Mouse (Mus musculus) stomach, embryonic 15.5 days (tissue): Measurements from ENCODE around the gene Olfr1419. TPM values are rescaled to one million over a fixed set of nuclear protein-coding genes. Genes with fewer than 3 reads are reported as not detected.
"Not testable (repeated sequence)": the region's sequence is repeated elsewhere in the genome, so short reads cannot be mapped to it uniquely, and the experiment has no call there.

Experiments
- ATAC-seq: fragments of 200-750 bp; cut with Nextera tagmentation; 2 replicates; pipeline ENCODE4 v1.8.0; 2017; ENCODE audit warnings: low read depth, moderate number of reproducible peaks, moderate TSS enrichment; ENCODE audit not compliant: insufficient read depth, low FRiP score
- H3K27ac ChIP-seq: fragments of 300-500 bp; sonication (generic); 2 replicates; pipeline ENCODE4 v1.5.1; 2015; ENCODE audit warnings: mild to moderate bottlenecking, inconsistent platforms
- H3K27me3 ChIP-seq: fragments of 300-500 bp; sonication (generic); replicated peaks from 2 replicates; pipeline ENCODE4 v1.6.1; 2015; ENCODE audit warnings: inconsistent platforms
- H3K36me3 ChIP-seq: fragments of 300-500 bp; sonication (generic); 2 replicates; pipeline ENCODE4 v1.6.1; 2015; ENCODE audit warnings: inconsistent platforms
- H3K4me1 ChIP-seq: fragments of 300-500 bp; sonication (generic); 2 replicates; pipeline ENCODE4 v1.6.1; 2015; ENCODE audit warnings: inconsistent platforms
- H3K4me2 ChIP-seq: fragments of 300-500 bp; sonication (generic); 2 replicates; pipeline ENCODE4 v1.6.1; 2015; ENCODE audit warnings: mild to moderate bottlenecking, inconsistent platforms
- H3K4me3 ChIP-seq: fragments of 300-500 bp; sonication (generic); replicated peaks from 2 replicates; pipeline ENCODE4 v1.5.1; 2015; ENCODE audit warnings: inconsistent platforms
- H3K9ac ChIP-seq: fragments of 300-500 bp; sonication (generic); 2 replicates; pipeline ENCODE4 v1.6.1; 2015; ENCODE audit warnings: inconsistent platforms
- H3K9me3 ChIP-seq: fragments of 300-500 bp; sonication (generic); 2 replicates; pipeline ENCODE4 v1.6.1; 2016; ENCODE audit warnings: inconsistent platforms
- WGBS: fragments of 180-500 bp; shearing (Covaris S2); methylation state at CpG from one replicate; pipeline ENCODE4 v1.1.7; 2015; 5-methylcytosine and 5-hydroxymethylcytosine counted together
- polyA plus RNA-seq: library from polyadenylated mRNA; unstranded; fragments of >200 nt; fragmentation: Nextera tagmentation; extraction: Ambion mirVana; gene quantifications from 2 replicates; pipeline ENCODE4 v1.2.1, GENCODE M21; 2015

The Olfr1419 gene
- polyA plus RNA-seq = 0.04 TPM in 1 of 2 replicates, not detected in the other

GRCm38 (mm10) chr19:11875006-11875405, at the start of gene Olfr1419:
Gene Olfr1419, minus strand, starts transcription at chr19:11875106.
- Histone ChIP-seq H3K9me3 (no peaks in the 10 kb centered on the region), H3K27me3 (no peaks in the 10 kb centered on the region), H3K36me3 (no peaks in the 10 kb centered on the region), H3K9ac (no peak within 1 kb of the TSS), H3K4me3 (no peak within 1 kb of the TSS), H3K4me2 (no peak within 1 kb of the TSS), H3K27ac (no peak within 1 kb of the TSS), H3K4me1 (no peaks in the 10 kb centered on the region)
- ATAC-seq = no peak
- 32% methylated on average over 1 of the region's 1 CpGs for WGBS

DNA sequence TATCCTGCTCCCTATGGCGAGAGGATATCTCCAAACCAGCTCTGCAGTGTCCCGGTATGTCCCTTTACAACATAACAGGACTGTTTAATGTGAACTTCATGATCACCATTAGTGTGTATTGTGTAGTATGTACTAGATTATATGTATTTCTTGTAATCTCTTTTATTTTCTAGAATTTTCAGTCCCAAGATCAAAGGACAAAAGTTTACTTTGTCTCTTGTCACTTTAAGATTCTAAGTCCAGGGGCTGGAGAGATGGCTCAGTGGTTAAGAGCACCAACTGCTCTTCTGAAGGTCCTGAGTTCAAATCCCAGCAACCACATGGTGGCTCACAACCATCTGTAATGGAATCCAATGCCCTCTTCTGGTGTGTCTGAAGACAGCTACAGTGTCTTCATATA, 47.6 kb upstream of the Olfr1419 start:
- not testable (repeated sequence) for H3K4me2 ChIP-seq, H3K27ac ChIP-seq, H3K4me3 ChIP-seq, H3K27me3 ChIP-seq, ATAC-seq, H3K9me3 ChIP-seq, H3K4me1 ChIP-seq, H3K9ac ChIP-seq
- 95% methylated on average over 2 of the region's 2 CpGs for WGBS
- H3K36me3 ChIP-seq = peaks cover 35% of the 10 kb centered on the region

GRCm38 (mm10) chr19:11922068-11922467, 47.2 kb upstream of the Olfr1419 start:
- Histone ChIP-seq H3K9ac (no peak overlapping the region), H3K36me3 (peaks cover 39% of the 10 kb centered on the region)

GRCm38 (mm10) chr19:11915804-11916203, 40.9 kb upstream of the Olfr1419 start:
- Histone ChIP-seq H3K27me3 (no peaks in the 10 kb centered on the region), H3K9ac (no peak overlapping the region), H3K9me3 (no peaks in the 10 kb centered on the region), H3K4me3 (no peak overlapping the region), H3K4me2 (no peak overlapping the region), H3K4me1 (peaks cover 8% of the 10 kb centered on the region), H3K36me3 (peaks cover 16% of the 10 kb centered on the region; the same call in 1 of the 2 replicates), H3K27ac (no peak overlapping the region)
- 21% methylated on average over 2 of the region's 2 CpGs for WGBS
- no peak for ATAC-seq

More at GRCm38 (mm10) chr19:11922068-11922467, 47.2 kb upstream of the Olfr1419 start:
- WGBS = 93% methylated on average over 1 of the region's 1 CpGs
- Histone ChIP-seq H3K9me3 (no peaks in the 10 kb centered on the region), H3K4me1 (no peaks in the 10 kb centered on the region), H3K4me2 (no peak overlapping the region), H3K4me3 (no peak overlapping the region), H3K27me3 (no peaks in the 10 kb centered on the region), H3K27ac (no peak overlapping the region)
- ATAC-seq = no peak

DNA sequence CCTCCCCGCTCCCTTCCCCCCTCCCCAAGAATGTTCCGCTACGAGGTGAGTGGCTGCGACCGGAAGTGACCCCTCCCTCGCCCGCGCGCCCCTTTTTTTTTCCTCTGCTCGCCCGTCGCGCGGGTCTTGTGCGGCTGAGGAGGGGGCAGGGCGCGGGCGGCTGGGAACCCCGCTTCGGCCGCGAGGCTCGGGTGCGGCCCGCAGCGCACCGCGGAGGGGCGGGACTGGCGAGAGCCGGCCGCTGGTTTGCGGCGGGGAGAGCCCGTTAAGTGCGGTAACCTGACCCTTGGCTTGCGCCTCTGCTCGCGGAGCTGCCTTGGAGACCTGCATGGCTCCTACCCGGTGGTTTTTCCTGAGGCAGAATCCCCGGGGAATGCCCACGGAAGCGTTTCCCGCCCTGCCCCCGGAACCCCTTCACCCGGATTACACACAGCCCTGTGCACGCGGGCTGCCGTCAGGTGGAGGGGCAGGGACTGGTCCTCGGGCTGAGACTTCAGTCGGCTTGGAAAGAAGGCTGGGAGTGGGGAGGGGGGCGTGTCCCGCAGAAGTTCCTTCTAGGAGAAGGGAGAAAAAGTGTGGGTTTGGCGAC, 37.7 kb upstream of the Olfr1419 start:
- Histone ChIP-seq H3K4me1 (peaks cover 8% of the 10 kb centered on the region), H3K36me3 (peaks cover 11% of the 10 kb centered on the region; the same call in 1 of the 2 replicates), H3K9me3 (no peaks in the 10 kb centered on the region), H3K27me3 (no peaks in the 10 kb centered on the region), H3K4me2 (peak overlapping the region; percentile 71), H3K27ac (peak overlapping the region; percentile 83), H3K9ac (peak overlapping the region; percentile 53), H3K4me3 (peak overlapping the region; percentile 64)
- ATAC-seq = peak; percentile 36
- under 1% methylated on average over 47 of the region's 54 CpGs for WGBS

DNA sequence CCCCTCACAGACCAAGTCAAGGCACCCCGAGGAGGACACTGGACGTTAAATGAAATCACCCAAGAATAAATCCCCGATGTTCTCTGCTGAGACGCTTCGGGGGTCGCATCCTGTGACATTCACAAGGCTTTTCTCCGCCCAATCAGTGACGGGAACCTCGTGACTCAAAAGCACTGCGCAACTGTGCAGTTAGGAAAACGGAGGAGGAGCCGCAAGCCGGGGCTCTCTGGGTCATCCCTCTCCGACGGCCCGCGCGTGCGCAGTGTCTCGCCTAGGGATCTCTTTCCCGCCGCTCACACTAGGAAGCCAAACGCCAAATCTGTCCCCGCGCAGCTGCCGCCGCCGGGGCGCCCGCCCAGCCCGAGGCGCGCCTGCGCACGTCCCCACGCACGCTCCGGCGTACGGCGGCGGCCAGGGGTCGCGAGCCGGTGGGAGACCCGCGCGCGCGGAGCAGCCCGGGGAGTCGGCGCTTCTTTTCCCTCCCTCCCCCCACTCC, 37.2 kb upstream of the Olfr1419 start, which contains the start of gene Patl1:
Gene Patl1, plus strand, starts transcription at position 363 of the 496 bp plus-strand sequence.
- Histone ChIP-seq H3K27me3 (no peaks in the 10 kb centered on the region), H3K4me1 (peaks cover 8% of the 10 kb centered on the region), H3K9me3 (no peaks in the 10 kb centered on the region), H3K27ac (peak within 1 kb of the TSS; percentile 83), H3K4me3 (peak within 1 kb of the TSS; percentile 64), H3K4me2 (peak within 1 kb of the TSS; percentile 75), H3K36me3 (peaks cover 8% of the 10 kb centered on the region; the same call in 1 of the 2 replicates), H3K9ac (peak within 1 kb of the TSS; percentile 53)
- peak; percentile 96 for ATAC-seq
- whole genome bisulfite sequencing = under 1% methylated on average over 45 of the region's 53 CpGs

DNA sequence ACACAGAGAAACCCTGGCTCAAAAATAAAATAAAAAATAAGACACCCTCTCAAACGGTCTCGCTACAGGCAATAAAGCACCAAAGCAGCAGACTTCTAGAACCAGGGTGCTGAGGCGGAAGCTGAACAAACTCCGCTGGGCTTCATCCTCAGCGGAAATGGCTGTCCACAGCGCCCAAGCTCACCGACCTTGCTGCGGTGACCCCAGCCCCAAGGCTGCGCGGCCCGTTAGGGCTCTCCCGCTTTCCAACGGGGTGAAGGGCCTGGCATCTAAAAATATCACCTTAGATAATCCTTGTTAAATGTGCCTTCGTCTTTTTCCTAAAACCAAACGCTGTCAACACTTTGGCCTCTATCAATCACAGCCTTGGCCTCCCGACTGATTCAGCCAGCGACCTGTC, 36.7 kb upstream of the Olfr1419 start:
- Histone ChIP-seq H3K4me1 (peaks cover 8% of the 10 kb centered on the region), H3K36me3 (0 out of 2 replicates have a peak, but pooled peaks cover 6% of the 10 kb centered on the region), H3K4me3 (peak overlapping the region; percentile 64), H3K9me3 (no peaks in the 10 kb centered on the region), H3K4me2 (peak overlapping the region; percentile 75), H3K9ac (peak overlapping the region; percentile 40; the same call in 1 of the 2 replicates), H3K27me3 (no peaks in the 10 kb centered on the region), H3K27ac (peak overlapping the region; percentile 70)
- ATAC-seq = peak; percentile 37; the same call in 1 of the 2 replicates
- 5% methylated on average over 17 of the region's 17 CpGs for WGBS

- H3K27ac ChIP-seq = no peak overlapping the region
- no peak overlapping the region for H3K9ac ChIP-seq
- no peaks in the 10 kb centered on the region for H3K27me3 ChIP-seq
- H3K4me1 ChIP-seq = peaks cover 8% of the 10 kb centered on the region
- H3K4me3 ChIP-seq = peak overlapping the region; percentile 64
- ATAC-seq = no peak
- H3K4me2 ChIP-seq = peak overlapping the region; percentile 75; the same call in 1 of the 2 replicates
- H3K36me3 ChIP-seq = 0 out of 2 replicates have a peak, but pooled peaks cover 6% of the 10 kb centered on the region
- no peaks in the 10 kb centered on the region for H3K9me3 ChIP-seq
- 80% methylated on average over 5 of the region's 5 CpGs for WGBS
Observed at GRCm38 (mm10) chr19:11911021-11911420, 36.1 kb upstream of the Olfr1419 start.

- H3K27me3 ChIP-seq = no peaks in the 10 kb centered on the region
- ATAC-seq = no peak
- no peaks in the 10 kb centered on the region for H3K36me3 ChIP-seq
Observed at GRCm38 (mm10) chr19:11886265-11886664, 11.4 kb upstream of the Olfr1419 start, which contains the start of gene Olfr1420. Gene Olfr1420, plus strand, starts transcription at chr19:11886565.

GRCm38 (mm10) chr19:11878404-11878803, 3.5 kb upstream of the Olfr1419 start:
- not testable (repeated sequence) for H3K27ac ChIP-seq, H3K9ac ChIP-seq, H3K27me3 ChIP-seq, H3K4me1 ChIP-seq, H3K9me3 ChIP-seq, H3K4me3 ChIP-seq, H3K36me3 ChIP-seq, ATAC-seq
- H3K4me2 ChIP-seq = peak overlapping the region; percentile 8; the same call in 1 of the 2 replicates
- WGBS = 56% methylated on average over 22 of the region's 22 CpGs

More at GRCm38 (mm10) chr19:11886265-11886664, 11.4 kb upstream of the Olfr1419 start, which contains the start of gene Olfr1420:
- H3K4me3 ChIP-seq = no peak within 1 kb of the TSS
- no peak within 1 kb of the TSS for H3K4me2 ChIP-seq
- no peaks in the 10 kb centered on the region for H3K4me1 ChIP-seq
- H3K9me3 ChIP-seq = no peaks in the 10 kb centered on the region
- no peak within 1 kb of the TSS for H3K9ac ChIP-seq
- WGBS = 41% methylated on average over 1 of the region's 1 CpGs
- no peak within 1 kb of the TSS for H3K27ac ChIP-seq

DNA sequence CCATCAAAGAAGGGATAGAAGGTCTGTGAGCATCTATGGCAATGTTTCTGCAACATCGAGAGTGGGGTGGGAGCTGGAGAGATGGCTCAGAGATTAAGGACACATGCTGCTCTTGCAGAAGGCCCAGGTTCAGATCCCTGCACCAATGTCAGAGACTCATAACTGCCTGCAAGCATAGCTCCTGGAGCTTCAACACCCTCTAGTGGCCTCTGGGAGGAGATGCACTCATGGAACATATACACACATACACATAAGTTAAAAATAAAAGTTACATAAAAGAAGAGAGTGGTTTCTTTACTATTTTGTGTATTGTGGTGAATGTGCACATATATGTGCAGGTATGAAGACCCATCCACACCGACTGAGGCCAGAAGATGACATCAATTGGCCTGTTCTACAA, 7.1 kb downstream of the Olfr1419 start:
- no peak overlapping the region for H3K4me3 ChIP-seq
- no peak overlapping the region for H3K4me2 ChIP-seq
- no peak overlapping the region for H3K9ac ChIP-seq
- no peaks in the 10 kb centered on the region for H3K9me3 ChIP-seq
- no peak overlapping the region for H3K27ac ChIP-seq
- no peak for ATAC-seq
- H3K27me3 ChIP-seq = no peaks in the 10 kb centered on the region
- 69% methylated on average over 2 of the region's 2 CpGs for WGBS
- H3K36me3 ChIP-seq = no peaks in the 10 kb centered on the region
- no peaks in the 10 kb centered on the region for H3K4me1 ChIP-seq

DNA sequence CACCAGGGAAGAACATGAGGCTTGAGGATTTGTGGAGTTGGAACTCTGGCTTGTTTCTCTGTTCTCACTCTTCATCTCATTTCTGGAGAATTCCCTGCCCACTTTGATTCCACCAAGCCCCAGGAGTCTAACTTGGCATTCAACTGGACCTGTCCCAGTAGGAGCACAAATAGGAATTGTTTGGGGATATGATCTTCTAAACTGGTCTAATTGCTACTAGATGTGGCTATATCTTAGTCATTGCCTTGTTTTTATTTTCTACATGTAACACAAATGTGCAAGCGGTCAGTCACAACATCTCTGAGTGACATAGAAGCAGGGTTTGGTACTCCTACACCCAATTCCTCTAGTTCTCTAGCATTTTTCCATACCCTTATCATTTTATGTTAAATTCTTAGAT, 13.9 kb downstream of the Olfr1419 start, which contains the start of gene Olfr1418:
Gene Olfr1418, minus strand, starts transcription at position 101 of the 400 bp plus-strand sequence.
- Histone ChIP-seq H3K9me3 (no peaks in the 10 kb centered on the region), H3K36me3 (no peaks in the 10 kb centered on the region), H3K9ac (no peak within 1 kb of the TSS), H3K27ac (no peak within 1 kb of the TSS), H3K4me1 (no peaks in the 10 kb centered on the region), H3K4me3 (no peak within 1 kb of the TSS), H3K4me2 (no peak within 1 kb of the TSS), H3K27me3 (no peaks in the 10 kb centered on the region)
- 92% methylated on average over 1 of the region's 1 CpGs for WGBS
- no peak for ATAC-seq
